9 mouse cellular contexts compared by ENCODE assay signal in genomic region chr16:11909817-11910216, GRCm38 (mm10). TPM values are rescaled to one million over a fixed set of nuclear protein-coding genes. Genes with fewer than 3 reads are reported as not detected.
DNase-seq lines count a peak whose midpoint lies in the region; ATAC-seq and TF ChIP-seq lines count a peak whose summit lies in the region.
"Had no signal": no experiment of that assay in that cellular context is flagged by ENCODE, and none has a peak within 500 bp of the region (broad histone marks: within the 10 kb centered on the region; RNA-seq: fewer than 3 reads in every experiment).

No protein-coding gene starts in this region.

- peak in 1 of 2 experiments; percentile 22 for DNase-seq in cerebellum, adult 2 months
- no peak for DNase-seq in cerebellum, adult 11-12 months
- DNase-seq in hindbrain, embryonic 14.5 days (ENCODE audit: low spot score): no peak
- peak; percentile 86 for DNase-seq in midbrain, embryonic 11.5 days (ENCODE audit: low spot score, missing footprints)
- DNase-seq in midbrain, postnatal 0 days (ENCODE audit: low spot score): no peak
- no peak for DNase-seq in stomach, postnatal 0 days (ENCODE audit: low spot score)
- no peak for DNase-seq in left cerebral cortex, adult 11 months (ENCODE audit: low spot score)

- WGBS in cerebellum, adult 2 months: 72% methylated on average over 3 of the region's 3 CpGs
- WGBS in hindbrain, embryonic 14.5 days: 76% methylated on average over 3 of the region's 3 CpGs
- 78% methylated on average over 3 of the region's 3 CpGs for WGBS in hindbrain, embryonic 12.5 days
- WGBS in midbrain, embryonic 11.5 days: 82% methylated on average over 3 of the region's 3 CpGs
- WGBS in midbrain, postnatal 0 days: 73% methylated on average over 3 of the region's 3 CpGs
- 68% methylated on average over 3 of the region's 3 CpGs for WGBS in stomach, postnatal 0 days

- no peak for ATAC-seq in hindbrain, embryonic 14.5 days (ENCODE audit: low FRiP score)
- ATAC-seq in hindbrain, embryonic 12.5 days (ENCODE audit: low FRiP score): no peak
- no peak for ATAC-seq in midbrain, embryonic 11.5 days (ENCODE audit: low FRiP score)
- ATAC-seq in midbrain, postnatal 0 days (ENCODE audit: low FRiP score): no peak
- ATAC-seq in stomach, postnatal 0 days (ENCODE audit: low FRiP score, low TSS enrichment): no peak

- H3K4me2 ChIP-seq in hindbrain, embryonic 14.5 days (replicated peaks): peak overlapping the region; percentile 73
- H3K4me2 ChIP-seq in hindbrain, embryonic 12.5 days (replicated peaks): no peak overlapping the region; the same call in 1 of the 2 replicates
- no peak overlapping the region; the same call in 1 of the 2 replicates for H3K4me2 ChIP-seq in midbrain, embryonic 11.5 days
- H3K4me2 ChIP-seq in midbrain, postnatal 0 days (ENCODE audit: low read depth, low read length, poor library complexity, severe bottlenecking): no peak overlapping the region
- H3K4me2 ChIP-seq in stomach, postnatal 0 days (replicated peaks; ENCODE audit: low read depth): peak overlapping the region; percentile 69

- no peaks in the 10 kb centered on the region for H3K9me3 ChIP-seq in hindbrain, embryonic 14.5 days (ENCODE audit: control insufficient read depth, low read length)
- H3K9me3 ChIP-seq in hindbrain, embryonic 12.5 days (replicated peaks): no peaks in the 10 kb centered on the region
- H3K9me3 ChIP-seq in midbrain, embryonic 11.5 days (ENCODE audit: control insufficient read depth, low read length): no peaks in the 10 kb centered on the region
- no peaks in the 10 kb centered on the region for H3K9me3 ChIP-seq in midbrain, postnatal 0 days (ENCODE audit: low read length)
- H3K9me3 ChIP-seq in stomach, postnatal 0 days (ENCODE audit: control insufficient read depth, low read length): no peaks in the 10 kb centered on the region
- H3K9me3 ChIP-seq: midbrain, embryonic 12.5 days had no signal

- H3K4me1 ChIP-seq in cerebellum, adult 2 months (ENCODE audit: control insufficient read depth, insufficient read depth, low read length): peaks cover 3% of the 10 kb centered on the region; the same call in 1 of the 2 replicates
- H3K4me1 ChIP-seq in hindbrain, embryonic 14.5 days (replicated peaks; ENCODE audit: control insufficient read depth, insufficient read depth, low read length): peaks cover 9% of the 10 kb centered on the region
- peaks cover 10% of the 10 kb centered on the region for H3K4me1 ChIP-seq in hindbrain, embryonic 12.5 days
- no peaks in the 10 kb centered on the region for H3K4me1 ChIP-seq in midbrain, embryonic 11.5 days (ENCODE audit: control insufficient read depth, insufficient read depth, low read length)
- H3K4me1 ChIP-seq in midbrain, postnatal 0 days (ENCODE audit: insufficient read depth, low read length): peaks cover 5% of the 10 kb centered on the region; the same call in 1 of the 2 replicates
- H3K4me1 ChIP-seq in stomach, postnatal 0 days (replicated peaks; ENCODE audit: control insufficient read depth, insufficient read depth): no peaks in the 10 kb centered on the region

- H3K27ac ChIP-seq in cerebellum, adult 2 months (ENCODE audit: insufficient read depth, low read length): peak overlapping the region; percentile 47
- H3K27ac ChIP-seq in hindbrain, embryonic 14.5 days: no peak overlapping the region
- H3K27ac ChIP-seq in hindbrain, embryonic 12.5 days: no peak overlapping the region
- no peak overlapping the region for H3K27ac ChIP-seq in midbrain, embryonic 11.5 days (ENCODE audit: low read depth, low read length)
- H3K27ac ChIP-seq in midbrain, postnatal 0 days (ENCODE audit: low read depth, low read length): no peak overlapping the region
- no peak overlapping the region for H3K27ac ChIP-seq in stomach, postnatal 0 days (replicated peaks)

- no peaks in the 10 kb centered on the region for H3K36me3 ChIP-seq in hindbrain, embryonic 14.5 days (replicated peaks; ENCODE audit: control insufficient read depth, insufficient read depth)
- no peaks in the 10 kb centered on the region for H3K36me3 ChIP-seq in hindbrain, embryonic 12.5 days
- H3K36me3 ChIP-seq in midbrain, embryonic 11.5 days (ENCODE audit: control insufficient read depth, insufficient read depth, low read length): no peaks in the 10 kb centered on the region
- no peaks in the 10 kb centered on the region for H3K36me3 ChIP-seq in midbrain, postnatal 0 days (ENCODE audit: insufficient read depth, low read length)
- H3K36me3 ChIP-seq in stomach, postnatal 0 days (ENCODE audit: control insufficient read depth, insufficient read depth, low read length): no peaks in the 10 kb centered on the region; the same call in 1 of the 2 replicates
- H3K36me3 ChIP-seq: midbrain, embryonic 12.5 days had no signal

- no peaks in the 10 kb centered on the region for H3K27me3 ChIP-seq in cerebellum, adult 2 months (ENCODE audit: control insufficient read depth, insufficient read depth, low read length)
- H3K27me3 ChIP-seq in hindbrain, embryonic 14.5 days (ENCODE audit: control insufficient read depth, insufficient read depth, low read length): no peaks in the 10 kb centered on the region
- H3K27me3 ChIP-seq in hindbrain, embryonic 12.5 days: peaks cover 3% of the 10 kb centered on the region; the same call in 1 of the 2 replicates
- H3K27me3 ChIP-seq in midbrain, embryonic 11.5 days (ENCODE audit: control insufficient read depth, insufficient read depth, low read length): no peaks in the 10 kb centered on the region
- H3K27me3 ChIP-seq in midbrain, postnatal 0 days (ENCODE audit: insufficient read depth, low read length): no peaks in the 10 kb centered on the region
- H3K27me3 ChIP-seq in stomach, postnatal 0 days (ENCODE audit: control insufficient read depth, insufficient read depth, low read length): no peaks in the 10 kb centered on the region

- peak overlapping the region; percentile 82 for H3K4me3 ChIP-seq in cerebellum, adult 2 months (replicated peaks; ENCODE audit: insufficient read depth, low read depth, low read length)
- H3K4me3 ChIP-seq in hindbrain, embryonic 14.5 days (replicated peaks; ENCODE audit: low read length): no peak overlapping the region
- no peak overlapping the region for H3K4me3 ChIP-seq in hindbrain, embryonic 12.5 days
- no peak overlapping the region for H3K4me3 ChIP-seq in midbrain, embryonic 11.5 days (ENCODE audit: low read depth, low read length)
- no peak overlapping the region for H3K4me3 ChIP-seq in midbrain, postnatal 0 days (ENCODE audit: low read depth, low read length)
- H3K4me3 ChIP-seq in stomach, postnatal 0 days (ENCODE audit: low read depth, low read length): no peak overlapping the region

- H3K9ac ChIP-seq in hindbrain, embryonic 14.5 days: no peak overlapping the region
- H3K9ac ChIP-seq in hindbrain, embryonic 12.5 days: no peak overlapping the region
- H3K9ac ChIP-seq in midbrain, embryonic 11.5 days (ENCODE audit: low read length): no peak overlapping the region
- H3K9ac ChIP-seq in midbrain, postnatal 0 days (replicated peaks; ENCODE audit: low read length, poor library complexity, severe bottlenecking): no peak overlapping the region
- no peak overlapping the region for H3K9ac ChIP-seq in stomach, postnatal 0 days (ENCODE audit: low read length)

- TF ChIP-seq EP300 in stomach, postnatal 0 days (optimal IDR thresholded peaks at IDR 0.05): no peak

- no peak for TF ChIP-seq POLR2A in cerebellum, adult 2 months (IDR thresholded peaks at IDR 0.05; ENCODE audit: borderline replicate concordance, insufficient read depth, low read length)

- no peak for TF ChIP-seq CTCF in cerebellum, adult 2 months (IDR thresholded peaks at IDR 0.05; ENCODE audit: borderline replicate concordance, insufficient read depth, low read depth, low read length)
- TF ChIP-seq CTCF in midbrain, postnatal 0 days (IDR thresholded peaks at IDR 0.05): no peak
- no peak for TF ChIP-seq CTCF in stomach, postnatal 0 days (IDR thresholded peaks at IDR 0.05; ENCODE audit: low read depth)

RNA-seq across cellular contexts. Expression of gene Cpped1, which starts 0.6 kb away (rescaled TPM):
- 18.7 and 19.8 TPM in 2 replicates for polyA plus RNA-seq in cerebellum, adult 2 months (2012; rRNA removed)
- polyA plus RNA-seq in hindbrain, embryonic 14.5 days (2014; fragmentation: Nextera tagmentation; extraction: Ambion mirVana): 17.3 and 19.3 TPM in 2 replicates
- polyA plus RNA-seq in hindbrain, embryonic 12.5 days (2016; fragmentation: Nextera tagmentation; extraction: Ambion mirVana): 14.6 and 19.4 TPM in 2 replicates
- 16.7 and 17.0 TPM in 2 replicates for polyA plus RNA-seq in midbrain, embryonic 11.5 days (2014; fragmentation: Nextera tagmentation; extraction: Ambion mirVana)
- total RNA-seq in midbrain, postnatal 0 days (2014; rRNA removed): 20.7 and 20.9 TPM in 2 replicates
- 18.8 and 19.2 TPM in 2 replicates for polyA plus RNA-seq in midbrain, postnatal 0 days (2015; fragmentation: Nextera tagmentation; extraction: Ambion mirVana)
- 16.0 and 21.1 TPM in 2 replicates for polyA plus RNA-seq in stomach, postnatal 0 days (2015; fragmentation: Nextera tagmentation; extraction: Ambion mirVana)

Comparison
In these comparisons a context has a peak if more than half of its experiments do, and no peak if none do; other contexts are left out.
1. H3K4me2 ChIP-seq: peak in hindbrain, embryonic 14.5 days (single experiment) and stomach, postnatal 0 days (single experiment); none in hindbrain, embryonic 12.5 days (single experiment), midbrain, embryonic 11.5 days (single experiment) and midbrain, postnatal 0 days (single experiment).